Comparison of ENCODE assay signal across 13 mouse cellular contexts in genomic region chr8:107546817-107547216, GRCm38 (mm10). TPM values are rescaled to one million over a fixed set of nuclear protein-coding genes. Genes with fewer than 3 reads are reported as not detected.
DNase-seq lines count a peak whose midpoint lies in the region; ATAC-seq and TF ChIP-seq lines count a peak whose summit lies in the region.
"Had no signal": no experiment of that assay in that cellular context is flagged by ENCODE, and none has a peak within 500 bp of the region (broad histone marks: within the 10 kb centered on the region; RNA-seq: fewer than 3 reads in every experiment).

No protein-coding gene starts in this region.

- peaks cover 70% of the 10 kb centered on the region for H3K79me2 ChIP-seq in C2C12 (ENCODE audit: control insufficient read depth, insufficient read depth)

- peaks cover 41% of the 10 kb centered on the region for H3K79me3 ChIP-seq in C2C12 (ENCODE audit: low read depth)

- no peaks in the 10 kb centered on the region for H3K4me1 ChIP-seq in forebrain, postnatal 0 days (ENCODE audit: insufficient read depth)
- H3K4me1 ChIP-seq in forebrain, embryonic 16.5 days (replicated peaks; ENCODE audit: control insufficient read depth, insufficient read depth, low read length) = no peaks in the 10 kb centered on the region
- peaks cover 10% of the 10 kb centered on the region for H3K4me1 ChIP-seq in kidney, embryonic 16.5 days (ENCODE audit: insufficient read depth, low read length)
- H3K4me1 ChIP-seq in embryonic facial prominence, embryonic 15.5 days = peaks cover 43% of the 10 kb centered on the region
- peaks cover 8% of the 10 kb centered on the region for H3K4me1 ChIP-seq in kidney, embryonic 14.5 days (ENCODE audit: control insufficient read depth, insufficient read depth, low read length)
- H3K4me1 ChIP-seq: midbrain, embryonic 13.5 days had no signal

- no peak overlapping the region for H3K4me3 ChIP-seq in forebrain, postnatal 0 days (ENCODE audit: low read depth, low read length)
- H3K4me3 ChIP-seq in forebrain, embryonic 16.5 days (replicated peaks; ENCODE audit: low read length) = no peak overlapping the region
- no peak overlapping the region for H3K4me3 ChIP-seq in kidney, embryonic 16.5 days (ENCODE audit: low read length)
- H3K4me3 ChIP-seq in C2C12 (ENCODE audit: insufficient read depth, poor library complexity, severe bottlenecking) = peak overlapping the region; percentile 50
- H3K4me3 ChIP-seq in embryonic facial prominence, embryonic 15.5 days (replicated peaks) = peak overlapping the region; percentile 31
- H3K4me3 ChIP-seq in kidney, embryonic 14.5 days (ENCODE audit: low read length) = no peak overlapping the region
- H3K4me3 ChIP-seq: midbrain, embryonic 13.5 days had no signal

- 89% methylated on average over 8 of the region's 8 CpGs for WGBS in forebrain, postnatal 0 days
- 88% methylated on average over 8 of the region's 8 CpGs for WGBS in forebrain, embryonic 16.5 days
- WGBS in kidney, embryonic 16.5 days = 83% methylated on average over 8 of the region's 8 CpGs
- WGBS in embryonic facial prominence, embryonic 15.5 days = 65% methylated on average over 8 of the region's 8 CpGs
- 86% methylated on average over 8 of the region's 8 CpGs for WGBS in kidney, embryonic 14.5 days

- peaks cover 27% of the 10 kb centered on the region for H3K36me3 ChIP-seq in forebrain, postnatal 0 days (ENCODE audit: insufficient read depth)
- no peaks in the 10 kb centered on the region for H3K36me3 ChIP-seq in forebrain, embryonic 16.5 days (ENCODE audit: control insufficient read depth, insufficient read depth)
- peaks cover 9% of the 10 kb centered on the region; the same call in 1 of the 2 replicates for H3K36me3 ChIP-seq in kidney, embryonic 16.5 days (ENCODE audit: insufficient read depth, low read length)
- peaks cover 61% of the 10 kb centered on the region for H3K36me3 ChIP-seq in C2C12 (ENCODE audit: control insufficient read depth, insufficient read depth)
- H3K36me3 ChIP-seq in embryonic facial prominence, embryonic 15.5 days = peaks cover 15% of the 10 kb centered on the region; the same call in 1 of the 2 replicates
- peaks cover 12% of the 10 kb centered on the region; the same call in 1 of the 2 replicates for H3K36me3 ChIP-seq in kidney, embryonic 14.5 days (ENCODE audit: control insufficient read depth, insufficient read depth, low read length)

- no peak for ATAC-seq in forebrain, postnatal 0 days
- no peak for ATAC-seq in forebrain, embryonic 16.5 days
- ATAC-seq in kidney, embryonic 16.5 days (ENCODE audit: low FRiP score, low TSS enrichment) = 0 out of 2 replicates have a peak, but pooled peaks have one; percentile 28
- ATAC-seq in embryonic facial prominence, embryonic 15.5 days (ENCODE audit: insufficient number of reproducible peaks, low FRiP score, low TSS enrichment, low read depth) = no peak
- ATAC-seq in kidney, embryonic 14.5 days (ENCODE audit: low FRiP score, low TSS enrichment) = no peak
- ATAC-seq: midbrain, embryonic 13.5 days had no signal

- 0 out of 2 replicates have a peak overlapping the region, but pooled peaks have one; percentile 4 for H3K27ac ChIP-seq in forebrain, postnatal 0 days (ENCODE audit: low read depth, low read length)
- H3K27ac ChIP-seq in forebrain, embryonic 16.5 days (ENCODE audit: low read length) = no peak overlapping the region
- H3K27ac ChIP-seq in kidney, embryonic 16.5 days (ENCODE audit: low read length) = no peak overlapping the region
- H3K27ac ChIP-seq in embryonic facial prominence, embryonic 15.5 days (replicated peaks) = peak overlapping the region; percentile 85
- no peak overlapping the region for H3K27ac ChIP-seq in kidney, embryonic 14.5 days (ENCODE audit: low read depth, low read length)
- H3K27ac ChIP-seq: midbrain, embryonic 13.5 days had no signal

- H3K9me3 ChIP-seq in forebrain, postnatal 0 days (ENCODE audit: low read length) = no peaks in the 10 kb centered on the region
- H3K9me3 ChIP-seq in forebrain, embryonic 16.5 days (ENCODE audit: control insufficient read depth, low read length) = no peaks in the 10 kb centered on the region
- no peaks in the 10 kb centered on the region for H3K9me3 ChIP-seq in kidney, embryonic 16.5 days (ENCODE audit: low read length)
- no peaks in the 10 kb centered on the region for H3K9me3 ChIP-seq in embryonic facial prominence, embryonic 15.5 days (replicated peaks)
- no peaks in the 10 kb centered on the region for H3K9me3 ChIP-seq in kidney, embryonic 14.5 days (ENCODE audit: control insufficient read depth, low read length)
- H3K9me3 ChIP-seq: midbrain, embryonic 13.5 days had no signal

- no peak for TF ChIP-seq CTCF in forebrain, postnatal 0 days (IDR thresholded peaks at IDR 0.05; ENCODE audit: low read depth)
- TF ChIP-seq CTCF in C2C12 (IDR thresholded peaks at IDR 0.05; ENCODE audit: control insufficient read depth, insufficient read depth, insufficient read length) = no peak

- H3K4me2 ChIP-seq in forebrain, postnatal 0 days (ENCODE audit: low read depth) = no peak overlapping the region
- no peak overlapping the region for H3K4me2 ChIP-seq in forebrain, embryonic 16.5 days (ENCODE audit: low read length)
- H3K4me2 ChIP-seq in kidney, embryonic 16.5 days (replicated peaks; ENCODE audit: low read depth, low read length) = no peak overlapping the region
- peak overlapping the region; percentile 32 for H3K4me2 ChIP-seq in embryonic facial prominence, embryonic 15.5 days (replicated peaks)
- H3K4me2 ChIP-seq in kidney, embryonic 14.5 days (replicated peaks; ENCODE audit: low read depth, low read length) = no peak overlapping the region
- H3K4me2 ChIP-seq: midbrain, embryonic 13.5 days had no signal

- H3K27me3 ChIP-seq in forebrain, postnatal 0 days (ENCODE audit: insufficient read depth, low read length) = no peaks in the 10 kb centered on the region
- H3K27me3 ChIP-seq in forebrain, embryonic 16.5 days (replicated peaks; ENCODE audit: control insufficient read depth, insufficient read depth, low read length) = no peaks in the 10 kb centered on the region
- H3K27me3 ChIP-seq in kidney, embryonic 16.5 days (ENCODE audit: insufficient read depth, low read length) = no peaks in the 10 kb centered on the region
- H3K27me3 ChIP-seq in C2C12 (ENCODE audit: control insufficient read depth, insufficient read depth, insufficient read length) = no peaks in the 10 kb centered on the region
- H3K27me3 ChIP-seq in embryonic facial prominence, embryonic 15.5 days = no peaks in the 10 kb centered on the region
- no peaks in the 10 kb centered on the region for H3K27me3 ChIP-seq in kidney, embryonic 14.5 days (ENCODE audit: control insufficient read depth, insufficient read depth, low read length)
- H3K27me3 ChIP-seq: midbrain, embryonic 13.5 days had no signal

- H3ac ChIP-seq in C2C12 (ENCODE audit: control insufficient read depth, insufficient read length, low read depth) = peak overlapping the region; percentile 20

- H3K9ac ChIP-seq in forebrain, postnatal 0 days = no peak overlapping the region
- H3K9ac ChIP-seq in forebrain, embryonic 16.5 days (replicated peaks; ENCODE audit: low read depth, low read length) = no peak overlapping the region
- H3K9ac ChIP-seq in kidney, embryonic 16.5 days (replicated peaks; ENCODE audit: low read length) = no peak overlapping the region
- no peak overlapping the region for H3K9ac ChIP-seq in embryonic facial prominence, embryonic 15.5 days
- H3K9ac ChIP-seq in kidney, embryonic 14.5 days (ENCODE audit: low read depth, low read length) = no peak overlapping the region
- H3K9ac ChIP-seq: midbrain, embryonic 13.5 days had no signal

- no peak for DNase-seq in forebrain, postnatal 0 days
- no peak for DNase-seq in kidney, adult 18-20 months
- no peak for DNase-seq in embryo, embryonic 10.5 days (ENCODE audit: low spot score)
- DNase-seq: adrenal gland, postnatal 36 days; cerebellum, postnatal 25 days; heart, postnatal 4 days; thymus, adult 2 months had no signal

TF ChIP-seq in C2C12, 6 proteins besides CTCF, POLR2A, EP300 and RAD21:
- TF ChIP-seq CEBPB (IDR thresholded peaks at IDR 0.05; ENCODE audit: low read depth) = no peak
- TF ChIP-seq MAX (IDR thresholded peaks at IDR 0.05) = no peak
- TF ChIP-seq USF1 (IDR thresholded peaks at IDR 0.05; ENCODE audit: low read depth) = no peak
- TF ChIP-seq MYOG (IDR thresholded peaks at IDR 0.05; ENCODE audit: control insufficient read depth, extremely low read depth, insufficient read length) = no peak
- TF ChIP-seq MYOD1 (IDR thresholded peaks at IDR 0.05; ENCODE audit: control insufficient read depth, insufficient read length, low read depth) = no peak
- no peak for TF ChIP-seq FOSL1 (IDR thresholded peaks at IDR 0.05; ENCODE audit: insufficient read depth, low read length, poor library complexity, severe bottlenecking)
TF ChIP-seq in C2C12: peak in this region for 0.

RNA-seq across cellular contexts. Expression of gene Psmd7, which starts 41.4 kb away (rescaled TPM):
- total RNA-seq in forebrain, postnatal 0 days (2014; rRNA removed) = 38.9 and 41.9 TPM in 2 replicates
- polyA plus RNA-seq in forebrain, postnatal 0 days (2015; fragmentation: Nextera tagmentation; extraction: Ambion mirVana) = 248 and 263 TPM in 2 replicates
- 243 and 253 TPM in 2 replicates for polyA plus RNA-seq in forebrain, embryonic 16.5 days (2015; fragmentation: Nextera tagmentation; extraction: Ambion mirVana)
- 237 and 246 TPM in 2 replicates for polyA plus RNA-seq in kidney, embryonic 16.5 days (2015; fragmentation: Nextera tagmentation; extraction: Ambion mirVana)
- 226 TPM for polyA plus RNA-seq in C2C12 (2012; fragmentation: generic; extraction: Trizol)
- polyA plus RNA-seq in embryonic facial prominence, embryonic 15.5 days (2015; fragmentation: Nextera tagmentation; extraction: Ambion mirVana) = 266 and 276 TPM in 2 replicates
- polyA plus RNA-seq in kidney, embryonic 14.5 days (2014; fragmentation: Nextera tagmentation; extraction: Ambion mirVana) = 266 and 271 TPM in 2 replicates

Comparison
In these comparisons a context has a peak if more than half of its experiments do, and no peak if none do; other contexts are left out.
1. H3K27ac ChIP-seq: peak in forebrain, postnatal 0 days (single experiment) and embryonic facial prominence, embryonic 15.5 days (single experiment); none in forebrain, embryonic 16.5 days (single experiment), kidney, embryonic 16.5 days (single experiment) and kidney, embryonic 14.5 days (single experiment).
2. H3K4me3 ChIP-seq: peak in C2C12 (single experiment) and embryonic facial prominence, embryonic 15.5 days (single experiment); none in forebrain, postnatal 0 days (single experiment), forebrain, embryonic 16.5 days (single experiment), kidney, embryonic 16.5 days (single experiment) and kidney, embryonic 14.5 days (single experiment).